Mouse (Mus musculus): ENCODE measurements around the gene Cyld. TPM values are rescaled to one million over a fixed set of nuclear protein-coding genes. Genes with fewer than 3 reads are reported as not detected.

Gene Cyld
- polyA plus RNA-seq, 1 experiment from 2014 or later, result 9.0 TPM

DNA sequence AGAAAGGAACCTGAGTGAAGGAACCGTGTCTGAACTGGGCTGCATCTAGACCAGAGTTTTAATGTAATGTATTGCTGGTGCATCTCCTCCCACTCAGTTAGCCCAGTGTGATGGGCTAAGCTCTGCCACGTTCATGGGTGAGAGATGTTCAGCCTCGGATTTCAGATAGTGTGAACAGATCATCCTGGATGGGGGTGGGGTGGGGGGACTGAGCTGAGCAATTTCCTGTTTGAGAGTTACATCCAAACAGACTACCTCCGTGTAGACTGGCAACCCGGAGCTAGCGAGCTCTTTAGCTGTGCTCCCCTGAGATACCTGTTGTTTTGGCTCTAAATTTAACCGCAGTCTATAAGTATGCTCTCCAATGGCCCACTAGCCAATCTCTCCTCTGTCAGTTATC is 4.9 kb upstream of the Cyld start:
- Histone ChIP-seq H3K9me3 (replicated peaks) (no peaks in the 10 kb centered on the region), H3K27ac (replicated peaks) (no peak overlapping the region), H3K4me1 (peaks cover 6% of the 10 kb centered on the region), H3K4me3 (no peak overlapping the region), H3K36me3 (no peaks in the 10 kb centered on the region), H3K27me3 (ENCODE audit: low read depth, poor library complexity, severe bottlenecking) (0 out of 2 replicates have a peak, but pooled peaks cover 7% of the 10 kb centered on the region)
- 65% methylated on average over 7 of the region's 7 CpGs for WGBS
- no peak for DNase-seq (ENCODE audit: low spot score)

DNA sequence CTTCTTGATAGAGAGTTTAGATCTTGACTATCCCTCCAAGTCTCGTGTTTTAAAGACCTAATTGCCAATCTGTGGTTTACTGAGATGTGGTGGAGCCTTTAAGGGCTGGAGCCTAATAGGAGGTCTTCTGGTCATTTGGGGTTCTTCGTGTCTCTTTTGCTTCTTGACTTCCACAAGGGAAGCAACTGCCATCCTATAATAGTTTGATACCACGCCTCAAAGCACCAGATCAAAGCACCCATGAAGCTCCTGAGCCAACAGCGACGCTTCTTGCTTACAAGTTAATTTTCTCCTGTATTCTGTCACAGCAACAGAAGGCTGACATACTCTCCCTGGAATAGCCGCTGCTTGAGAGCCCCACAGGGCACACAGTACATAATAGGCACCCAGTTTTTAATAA is 4.0 kb upstream of the Cyld start:
- no peak overlapping the region for H3K4me3 ChIP-seq
- peaks cover 15% of the 10 kb centered on the region for H3K4me1 ChIP-seq
- 0 out of 2 replicates have a peak, but pooled peaks cover 7% of the 10 kb centered on the region for H3K27me3 ChIP-seq (ENCODE audit: low read depth, poor library complexity, severe bottlenecking)
- WGBS, result 83% methylated on average over 6 of the region's 6 CpGs
- H3K36me3 ChIP-seq, result no peaks in the 10 kb centered on the region
- no peaks in the 10 kb centered on the region for H3K9me3 ChIP-seq (replicated peaks)
- H3K27ac ChIP-seq (replicated peaks), result no peak overlapping the region
- DNase-seq (ENCODE audit: low spot score), result no peak

DNA sequence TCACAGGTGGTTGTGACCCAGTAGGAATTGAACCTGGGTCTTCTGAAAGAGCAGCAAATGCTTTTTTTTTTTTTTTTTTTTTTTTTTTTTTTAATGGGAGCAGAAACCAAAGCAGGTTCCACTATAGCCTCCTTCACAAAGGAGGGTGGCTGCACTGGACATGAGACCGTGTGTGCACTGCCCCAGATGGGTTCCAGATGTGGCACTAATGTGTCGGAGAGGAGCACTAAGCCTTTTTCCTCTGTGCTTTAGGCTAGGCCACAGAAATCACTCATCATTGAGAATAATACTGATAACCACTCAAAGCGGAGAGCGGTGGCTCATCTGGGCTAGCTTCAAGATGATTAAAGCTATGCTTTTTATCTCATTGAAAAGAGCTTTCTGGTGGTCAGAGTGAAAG is 3.5 kb upstream of the Cyld start:
- no peak overlapping the region for H3K4me3 ChIP-seq
- no peak overlapping the region for H3K27ac ChIP-seq (replicated peaks)
- no peak for DNase-seq (ENCODE audit: low spot score)
- no peaks in the 10 kb centered on the region for H3K36me3 ChIP-seq
- peaks cover 18% of the 10 kb centered on the region for H3K4me1 ChIP-seq
- 0 out of 2 replicates have a peak, but pooled peaks cover 7% of the 10 kb centered on the region for H3K27me3 ChIP-seq (ENCODE audit: low read depth, poor library complexity, severe bottlenecking)
- no peaks in the 10 kb centered on the region for H3K9me3 ChIP-seq (replicated peaks)
- WGBS, result 87% methylated on average over 4 of the region's 4 CpGs

DNA sequence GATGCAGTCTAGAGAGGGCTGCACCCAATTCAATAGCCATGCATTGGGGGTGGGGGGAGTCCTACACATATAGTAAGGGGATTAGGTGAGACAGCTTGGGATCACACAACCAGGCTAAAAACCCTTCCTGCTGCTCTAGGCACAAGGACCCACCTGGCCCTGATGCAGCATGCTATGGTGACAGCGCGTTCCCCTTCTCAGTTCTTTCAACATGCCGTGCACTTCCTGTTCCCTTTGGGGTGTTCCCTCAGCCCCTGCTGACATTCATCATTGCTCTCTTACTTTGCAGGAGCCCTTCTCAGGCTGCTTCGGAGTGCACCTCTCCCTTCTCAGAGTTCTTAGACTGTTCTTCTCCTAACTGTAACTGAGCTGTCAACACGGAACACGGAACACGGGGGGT is 2.5 kb upstream of the Cyld start:
- Histone ChIP-seq H3K4me3 (no peak overlapping the region), H3K4me1 (peaks cover 18% of the 10 kb centered on the region), H3K36me3 (no peaks in the 10 kb centered on the region), H3K9me3 (replicated peaks) (no peaks in the 10 kb centered on the region), H3K27me3 (ENCODE audit: low read depth, poor library complexity, severe bottlenecking) (0 out of 2 replicates have a peak, but pooled peaks cover 7% of the 10 kb centered on the region), H3K27ac (replicated peaks) (no peak overlapping the region)
- no peak for DNase-seq (ENCODE audit: low spot score)
- WGBS, result 82% methylated on average over 7 of the region's 7 CpGs

DNA sequence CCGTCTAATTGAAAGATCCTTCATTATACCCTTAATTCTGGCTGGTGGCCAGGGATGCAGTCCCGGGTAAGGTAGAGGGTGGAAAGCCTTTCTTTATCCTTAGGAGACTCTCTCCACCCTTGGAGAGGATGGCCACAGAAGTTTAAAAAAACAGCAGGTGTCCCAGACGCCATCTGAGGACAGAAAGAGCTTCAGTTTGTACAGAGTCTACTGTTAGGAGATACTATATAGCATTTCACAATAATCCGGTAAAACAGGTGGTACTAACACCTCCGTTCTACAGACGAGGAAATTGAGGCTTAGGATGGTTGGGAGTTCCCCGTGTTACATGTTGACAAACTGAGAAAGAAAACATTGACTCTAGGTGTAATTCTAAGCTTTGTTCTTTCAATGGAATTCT is 600 bp upstream of the Cyld start:
- no peaks in the 10 kb centered on the region for H3K9me3 ChIP-seq (replicated peaks)
- no peaks in the 10 kb centered on the region for H3K36me3 ChIP-seq
- 34% methylated on average over 7 of the region's 7 CpGs for WGBS
- H3K4me1 ChIP-seq, result peaks cover 18% of the 10 kb centered on the region
- no peak overlapping the region for H3K27ac ChIP-seq (replicated peaks)
- DNase-seq (ENCODE audit: low spot score), result no peak
- 0 out of 2 replicates have a peak, but pooled peaks cover 7% of the 10 kb centered on the region for H3K27me3 ChIP-seq (ENCODE audit: low read depth, poor library complexity, severe bottlenecking)
- peak overlapping the region; percentile 91 for H3K4me3 ChIP-seq

DNA sequence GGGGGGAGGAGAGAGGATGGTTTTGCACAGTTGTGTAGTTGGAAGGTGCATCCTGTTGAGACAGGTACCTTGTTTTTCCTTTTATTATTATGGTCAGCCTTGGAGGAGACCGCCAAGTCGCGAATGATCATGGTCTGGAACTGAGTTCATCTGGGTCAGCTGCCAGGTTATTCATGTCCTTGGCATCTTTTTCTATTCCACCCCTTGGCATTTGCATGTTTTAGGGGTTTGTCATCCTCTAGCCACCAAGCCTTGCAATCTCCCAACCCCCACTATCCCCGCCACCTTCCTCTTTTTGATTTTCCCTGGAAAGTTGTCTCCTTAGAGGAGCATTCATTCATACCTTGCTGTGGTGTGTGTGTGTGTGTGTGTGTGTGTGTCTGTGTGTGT is 809 bp downstream of the Cyld start:
- H3K9me3 ChIP-seq (replicated peaks), result no peaks in the 10 kb centered on the region
- H3K4me1 ChIP-seq, result peaks cover 18% of the 10 kb centered on the region

DNA sequence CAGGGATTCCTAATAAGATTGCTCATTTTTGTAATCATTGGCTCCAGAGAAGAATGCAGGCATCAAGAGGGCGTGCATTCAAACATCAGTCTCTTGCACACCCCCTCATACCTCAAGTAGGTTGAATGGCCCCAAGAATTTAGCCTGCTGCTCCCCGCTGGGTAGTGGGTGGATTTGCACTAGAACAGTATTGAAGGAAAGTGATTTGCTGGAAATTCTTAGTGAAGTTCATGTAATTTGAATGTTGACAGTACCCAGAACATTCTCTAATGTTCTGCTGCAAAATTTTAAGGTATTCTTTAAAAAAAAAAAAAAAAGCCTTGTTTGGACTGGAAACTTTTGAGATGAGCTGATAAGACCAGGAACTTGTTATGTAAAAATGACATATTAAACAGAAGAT is 1.2 kb downstream of the Cyld start:
- peak overlapping the region; percentile 91 for H3K4me3 ChIP-seq
- no peaks in the 10 kb centered on the region for H3K36me3 ChIP-seq
- 40% methylated on average over 2 of the region's 2 CpGs for WGBS
- 0 out of 2 replicates have a peak, but pooled peaks cover 7% of the 10 kb centered on the region for H3K27me3 ChIP-seq (ENCODE audit: low read depth, poor library complexity, severe bottlenecking)
- peaks cover 18% of the 10 kb centered on the region for H3K4me1 ChIP-seq
- no peaks in the 10 kb centered on the region for H3K9me3 ChIP-seq (replicated peaks)
- no peak overlapping the region for H3K27ac ChIP-seq (replicated peaks)
- no peak for DNase-seq (ENCODE audit: low spot score)

More for the DNA sequence above, 809 bp downstream of the Cyld start:
- H3K36me3 ChIP-seq, result no peaks in the 10 kb centered on the region
- no peak for DNase-seq (ENCODE audit: low spot score)
- WGBS, result 24% methylated on average over 4 of the region's 4 CpGs
- peak overlapping the region; percentile 91 for H3K4me3 ChIP-seq
- 0 out of 2 replicates have a peak, but pooled peaks cover 7% of the 10 kb centered on the region for H3K27me3 ChIP-seq (ENCODE audit: low read depth, poor library complexity, severe bottlenecking)
- peak overlapping the region; percentile 89 for H3K27ac ChIP-seq (replicated peaks)

DNA sequence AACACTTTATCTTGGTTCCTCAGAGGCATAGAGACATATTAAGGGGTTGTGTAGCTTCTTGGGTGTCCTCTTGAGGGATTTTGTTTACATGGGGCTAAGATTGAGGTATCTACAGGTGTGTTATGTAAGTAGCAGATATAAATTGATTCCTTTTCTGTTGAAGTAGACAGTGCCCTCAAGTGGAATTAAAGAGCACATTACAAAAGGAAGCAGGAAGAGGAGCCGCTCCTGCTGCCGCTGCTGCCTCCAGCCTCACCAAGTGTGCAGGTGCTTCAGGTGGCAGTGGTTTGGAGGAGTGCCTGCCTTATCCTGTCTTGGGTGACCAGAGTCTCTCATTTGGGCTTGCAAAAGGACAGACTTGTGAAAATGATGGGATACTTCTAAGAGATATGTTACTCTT is 4.8 kb downstream of the Cyld start:
- no peaks in the 10 kb centered on the region for H3K27me3 ChIP-seq (ENCODE audit: low read depth, poor library complexity, severe bottlenecking)
- no peak overlapping the region for H3K27ac ChIP-seq (replicated peaks)
- WGBS, result 44% methylated on average over 2 of the region's 2 CpGs
- H3K36me3 ChIP-seq, result no peaks in the 10 kb centered on the region
- no peak overlapping the region for H3K4me3 ChIP-seq
- H3K9me3 ChIP-seq (replicated peaks), result no peaks in the 10 kb centered on the region
- DNase-seq (ENCODE audit: low spot score), result no peak
- H3K4me1 ChIP-seq, result peaks cover 15% of the 10 kb centered on the region

DNA sequence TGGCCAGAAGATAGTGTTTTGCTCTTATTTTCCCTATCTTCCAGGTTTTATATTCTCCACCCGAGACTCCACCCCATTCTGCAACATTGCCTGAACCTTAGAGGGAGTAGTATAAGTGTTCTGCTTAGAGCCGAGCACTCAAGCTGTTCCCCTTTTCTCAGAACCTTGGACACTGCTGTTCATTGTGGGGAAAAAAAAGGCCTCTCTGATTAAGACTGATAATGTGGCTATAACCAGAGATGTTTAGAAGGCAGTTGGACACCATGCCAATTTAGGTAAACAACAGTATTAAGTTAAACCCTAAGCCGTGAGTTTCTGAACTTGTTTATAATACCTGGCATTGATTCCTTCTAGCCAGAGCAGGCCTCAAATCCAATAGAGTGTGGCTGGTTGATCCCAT is 6.0 kb downstream of the Cyld start:
- no peak for DNase-seq (ENCODE audit: low spot score)
- 84% methylated on average over 3 of the region's 3 CpGs for WGBS
- Histone ChIP-seq H3K36me3 (no peaks in the 10 kb centered on the region), H3K27me3 (ENCODE audit: low read depth, poor library complexity, severe bottlenecking) (no peaks in the 10 kb centered on the region), H3K27ac (replicated peaks) (no peak overlapping the region), H3K4me1 (peaks cover 3% of the 10 kb centered on the region), H3K4me3 (no peak overlapping the region), H3K9me3 (replicated peaks) (no peaks in the 10 kb centered on the region)

DNA sequence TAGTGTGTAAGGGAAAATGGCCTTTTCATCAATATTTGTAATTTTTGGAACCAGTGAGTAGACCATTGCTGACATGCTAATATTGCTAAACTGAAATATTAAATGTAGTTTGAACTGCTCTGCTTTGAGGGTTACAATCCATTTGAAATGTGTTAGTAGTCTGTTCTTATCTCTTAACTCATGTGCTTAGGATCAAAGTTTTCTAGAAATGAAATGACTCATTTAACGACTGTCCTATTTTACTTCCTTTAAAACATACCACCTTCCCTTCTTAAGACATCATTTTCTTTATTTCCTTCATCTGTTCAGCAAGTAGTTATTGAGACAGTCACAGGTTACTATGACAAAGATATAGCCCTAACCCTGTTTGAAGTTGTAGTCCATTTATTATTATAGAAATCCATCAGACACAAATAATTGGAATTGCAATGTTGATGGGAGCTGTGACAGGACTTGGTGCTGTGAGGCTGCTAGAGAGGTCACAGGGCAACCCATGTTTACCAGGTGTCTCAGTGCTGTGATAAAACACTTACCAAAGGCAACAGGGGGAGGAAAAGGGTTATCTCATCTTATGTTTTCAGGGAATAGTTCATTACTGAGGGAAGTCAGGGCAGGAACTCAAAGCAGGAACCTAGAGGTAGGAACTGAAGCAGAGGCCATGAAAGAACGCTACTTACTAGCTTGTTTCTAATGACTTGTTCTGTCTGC is 26.6 kb downstream of the Cyld start:
- Histone ChIP-seq H3K36me3 (peaks cover 26% of the 10 kb centered on the region), H3K27ac (replicated peaks) (no peak overlapping the region), H3K27me3 (ENCODE audit: low read depth, poor library complexity, severe bottlenecking) (no peaks in the 10 kb centered on the region), H3K4me3 (no peak overlapping the region), H3K9me3 (replicated peaks) (no peaks in the 10 kb centered on the region), H3K4me1 (no peaks in the 10 kb centered on the region)
- no peak for DNase-seq (ENCODE audit: low spot score)
- 91% methylated on average over 2 of the region's 2 CpGs for WGBS

DNA sequence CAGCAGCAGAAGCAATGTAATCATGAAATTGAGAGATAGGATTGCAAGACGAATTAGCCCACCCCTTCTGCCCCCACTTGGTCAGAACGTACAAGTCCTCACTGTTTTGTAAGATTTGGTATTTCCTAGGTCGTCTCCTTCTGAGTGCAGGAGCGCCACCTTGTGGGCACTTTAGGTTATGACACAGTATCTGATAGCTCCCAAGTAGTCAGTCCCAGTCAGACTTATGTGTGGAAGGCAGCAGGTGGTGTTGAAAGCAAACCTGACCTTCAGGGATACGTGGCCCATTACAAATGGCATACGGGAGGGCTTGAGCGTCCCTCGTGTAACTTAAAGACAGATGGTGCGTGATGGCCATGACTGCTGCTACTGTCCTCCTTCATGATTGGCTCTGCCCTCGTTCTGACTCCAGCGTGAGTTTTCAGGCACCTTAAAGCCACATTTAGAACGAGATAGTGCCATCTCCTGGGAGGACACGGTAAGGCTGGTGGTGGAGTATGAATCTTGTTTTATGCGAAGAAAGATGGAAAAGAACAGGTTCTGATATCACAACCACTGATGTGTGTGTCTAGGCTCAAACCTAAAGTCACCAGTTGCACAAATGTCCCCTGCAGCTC is 58.5 kb downstream of the Cyld start:
- Histone ChIP-seq H3K9me3 (replicated peaks) (no peaks in the 10 kb centered on the region), H3K36me3 (no peaks in the 10 kb centered on the region), H3K27me3 (ENCODE audit: low read depth, poor library complexity, severe bottlenecking) (peaks cover 12% of the 10 kb centered on the region; the same call in 1 of the 2 replicates), H3K27ac (replicated peaks) (0 out of 2 replicates have a peak overlapping the region, but pooled peaks have one; percentile 9), H3K4me1 (peaks cover 10% of the 10 kb centered on the region), H3K4me3 (peak overlapping the region; percentile 39)
- WGBS, result 4% methylated on average over 14 of the region's 14 CpGs
- DNase-seq (ENCODE audit: low spot score), result peak; percentile 84

DNA sequence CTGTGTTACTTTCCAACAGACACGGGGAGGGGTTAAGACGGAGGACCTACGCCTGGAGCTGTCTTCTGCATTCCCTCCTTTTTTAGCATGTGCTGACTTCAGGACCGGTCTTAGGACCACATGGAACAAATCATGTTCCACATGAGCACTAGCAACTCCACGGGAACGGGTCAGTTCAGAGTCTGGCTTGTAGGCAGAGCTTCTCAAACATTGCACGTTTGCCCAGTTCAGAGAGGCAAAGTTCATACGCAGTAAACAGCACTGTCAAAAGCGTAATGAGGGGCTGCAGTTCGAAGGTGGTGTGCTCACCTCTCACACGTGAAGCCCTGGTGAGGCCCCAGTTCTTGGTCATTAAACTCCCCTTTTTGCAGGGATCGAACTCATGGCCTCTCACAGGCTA is 65.2 kb downstream of the Cyld start:
- Histone ChIP-seq H3K36me3 (no peaks in the 10 kb centered on the region), H3K4me3 (no peak overlapping the region), H3K4me1 (no peaks in the 10 kb centered on the region), H3K27ac (replicated peaks) (no peak overlapping the region), H3K9me3 (replicated peaks) (no peaks in the 10 kb centered on the region), H3K27me3 (ENCODE audit: low read depth, poor library complexity, severe bottlenecking) (0 out of 2 replicates have a peak, but pooled peaks cover 3% of the 10 kb centered on the region)
- 90% methylated on average over 12 of the region's 12 CpGs for whole genome bisulfite sequencing
- no peak for DNase-seq (ENCODE audit: low spot score)

DNA sequence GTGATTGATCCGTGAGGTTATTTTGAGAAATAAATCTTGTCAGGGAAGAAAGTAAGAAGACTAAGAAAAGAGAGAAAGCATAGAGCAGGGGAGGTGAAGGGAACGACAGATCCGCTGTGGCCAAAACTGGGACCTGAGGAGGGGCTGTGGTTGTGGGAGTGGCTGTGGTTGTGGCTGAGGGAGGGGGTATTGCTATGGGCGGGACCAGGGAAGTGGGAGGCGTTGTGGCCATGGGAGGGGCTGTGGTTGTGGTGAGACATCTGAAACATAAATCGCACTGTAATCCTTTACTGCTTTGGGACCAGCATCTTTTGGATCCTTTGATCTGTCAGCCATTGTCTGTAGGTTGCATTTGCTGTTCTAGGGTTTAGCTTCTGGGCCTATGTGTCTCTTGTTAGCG is 74.4 kb downstream of the Cyld start:
- Histone ChIP-seq H3K9me3 (replicated peaks) (peaks cover 9% of the 10 kb centered on the region; the same call in 1 of the 2 replicates), H3K4me3 (no peak overlapping the region), H3K36me3 (no peaks in the 10 kb centered on the region), H3K27me3 (ENCODE audit: low read depth, poor library complexity, severe bottlenecking) (no peaks in the 10 kb centered on the region), H3K4me1 (peaks cover 20% of the 10 kb centered on the region), H3K27ac (replicated peaks) (no peak overlapping the region)
- WGBS, result 73% methylated on average over 7 of the region's 7 CpGs
- DNase-seq (ENCODE audit: low spot score), result no peak
